Mouse (Mus musculus) megakaryocyte, embryonic 14.5 days (primary cell): Measurements from ENCODE around the gene Stk39.

ENCODE experiments used
- FLI1 ChIP-seq: IDR thresholded peaks from 2 replicates; pipeline ENCODE4 v1.6.1; 2012; ENCODE audit warnings: low read length, inconsistent platforms, mixed read lengths
- GATA1 ChIP-seq: IDR thresholded peaks from 3 replicates; pipeline ENCODE4 v1.6.1; 2012; ENCODE audit warnings: mixed read lengths, low read length, inconsistent platforms, borderline replicate concordance

DNA sequence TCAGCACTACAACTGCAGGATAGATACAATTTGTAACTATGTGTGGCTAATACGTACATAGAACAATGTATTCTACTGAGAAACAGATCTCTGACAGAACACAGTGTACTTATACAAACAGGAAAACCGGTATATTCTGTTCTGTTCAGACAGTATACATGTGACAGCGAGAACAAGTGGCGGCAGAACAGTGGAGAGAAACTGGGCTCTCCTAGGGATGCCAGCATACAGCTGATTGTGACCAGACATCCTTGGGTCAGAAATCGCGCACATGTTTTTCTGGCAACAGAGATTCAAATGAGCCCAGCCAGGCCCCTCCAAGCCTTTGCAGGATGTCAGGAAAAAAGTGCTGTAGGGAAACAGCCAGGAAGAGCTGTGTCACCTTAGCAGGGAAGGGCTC lies 100.2 kb downstream of the Stk39 start:
- no peak for TF ChIP-seq FLI1
- TF ChIP-seq GATA1 = no peak
